Mouse (Mus musculus) spleen, postnatal 10 days (tissue): Measurements from ENCODE around the gene Fbxo34.
"Not testable (repeated sequence)": the region's sequence is repeated elsewhere in the genome, so short reads cannot be mapped to it uniquely, and the experiment has no call there.

ENCODE experiments used
- DNase-seq, 2 experiments: peaks; one replicate each; pipeline ENCODE4 v3.0.0; 2021 to 2022; ENCODE audit warnings: low spot score in 2 of 2

Fbxo34 gene

GRCm38 (mm10) chr14:47450121-47450520, at the start of gene Fbxo34:
Fbxo34 (plus strand) TSS chr14:47450421.
- DNase-seq, result not testable (repeated sequence)

GRCm38 (mm10) chr14:47402735-47403134, 47.5 kb upstream of the Fbxo34 start:
- no peak for DNase-seq

GRCm38 (mm10) chr14:47406000-47406399, 44.2 kb upstream of the Fbxo34 start:
- DNase-seq, result no peak

GRCm38 (mm10) chr14:47417346-47417745, 32.9 kb upstream of the Fbxo34 start:
- DNase-seq, result peak in 1 of 2 experiments; percentile 36

GRCm38 (mm10) chr14:47417775-47418665, 32.2 kb upstream of the Fbxo34 start, which contains the start of gene Dlgap5:
Dlgap5 (minus strand) TSS chr14:47418407.
- peak; percentile 90 to 95 for DNase-seq

- DNase-seq, result peak in 1 of 2 experiments; percentile 26
These were observed 31.6 kb upstream of the Fbxo34 start for GRCm38 (mm10) chr14:47418666-47418991.

- no peak for DNase-seq
These were observed 31.1 kb upstream of the Fbxo34 start for GRCm38 (mm10) chr14:47419034-47419625.

- no peak for DNase-seq
These were observed 30.4 kb upstream of the Fbxo34 start for GRCm38 (mm10) chr14:47419723-47420276.

- DNase-seq, result no peak
These were observed 28.6 kb upstream of the Fbxo34 start for GRCm38 (mm10) chr14:47421606-47422005.

- no peak for DNase-seq
These were observed 27.8 kb upstream of the Fbxo34 start for GRCm38 (mm10) chr14:47422466-47422865.

GRCm38 (mm10) chr14:47432987-47433386, 17.2 kb upstream of the Fbxo34 start:
- DNase-seq, result peak in 1 of 2 experiments; percentile 43

- no peak for DNase-seq
These were observed 11.3 kb upstream of the Fbxo34 start for GRCm38 (mm10) chr14:47438947-47439346.

- no peak for DNase-seq
These were observed 5.3 kb upstream of the Fbxo34 start for GRCm38 (mm10) chr14:47444907-47445306.

- DNase-seq, result no peak
These were observed 4.7 kb upstream of the Fbxo34 start for GRCm38 (mm10) chr14:47445331-47446095.

- no peak for DNase-seq
These were observed 9.3 kb downstream of the Fbxo34 start for GRCm38 (mm10) chr14:47459556-47459955.

GRCm38 (mm10) chr14:47461997-47462396, 11.8 kb downstream of the Fbxo34 start:
- DNase-seq, result no peak

GRCm38 (mm10) chr14:47462453-47462852, 12.2 kb downstream of the Fbxo34 start:
- no peak for DNase-seq

- no peak for DNase-seq
These were observed 12.7 kb downstream of the Fbxo34 start for GRCm38 (mm10) chr14:47462877-47463460.

- DNase-seq, result no peak
These were observed 14.2 kb downstream of the Fbxo34 start for GRCm38 (mm10) chr14:47464426-47464825.

- no peak for DNase-seq
These were observed 15.4 kb downstream of the Fbxo34 start for GRCm38 (mm10) chr14:47465468-47466175.

GRCm38 (mm10) chr14:47472359-47472742, 22.1 kb downstream of the Fbxo34 start:
- peak; percentile 96 to 97 for DNase-seq
